Comparison of ENCODE assay signal across 8 mouse cellular contexts in the genomic region with DNA sequence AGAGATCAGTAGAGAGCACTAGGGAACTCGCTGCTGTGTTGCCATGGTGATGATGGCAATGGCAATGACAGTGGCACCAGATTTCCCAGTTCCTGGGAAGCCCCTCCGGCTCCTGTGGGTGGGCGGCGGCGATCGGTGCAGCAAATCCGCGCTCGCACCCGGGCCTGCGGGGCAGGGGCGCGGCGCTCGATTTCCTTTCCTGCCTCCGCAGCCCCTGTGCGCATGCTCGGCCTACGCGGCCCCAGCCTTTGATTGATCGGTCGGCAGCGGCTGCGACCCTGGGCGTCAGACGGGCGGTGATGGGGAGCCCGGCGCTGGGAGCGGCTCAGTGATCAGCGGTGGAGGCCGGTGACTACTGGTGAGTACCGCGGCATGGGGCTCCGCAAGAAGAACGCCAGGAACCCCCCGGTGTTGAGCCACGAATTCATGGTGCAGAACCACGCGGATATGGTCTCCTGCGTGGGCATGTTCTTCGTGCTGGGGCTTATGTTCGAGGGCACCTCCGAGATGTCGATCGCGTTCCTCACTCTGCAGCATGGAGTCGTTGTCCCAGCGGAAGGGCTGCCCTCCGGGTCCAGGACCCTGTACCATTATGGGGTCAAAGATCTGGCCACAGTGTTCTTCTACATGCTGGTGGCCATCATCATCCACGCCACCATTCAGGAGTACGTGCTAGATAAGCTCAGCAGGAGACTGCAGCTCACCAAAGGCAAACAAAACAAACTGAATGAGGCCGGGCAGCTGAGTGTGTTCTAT. TPM values are rescaled to one million over a fixed set of nuclear protein-coding genes. Genes with fewer than 3 reads are reported as not detected.
DNase-seq lines count a peak whose midpoint lies in the region; TF ChIP-seq lines count a peak whose summit lies in the region.

A gene (plus strand): TSS at position 35 of the 756 bp plus-strand sequence.

- H3K9me3 ChIP-seq in forebrain, embryonic 10.5 days, result no peaks in the 10 kb centered on the region

- peak within 1 kb of the TSS; percentile 88 for H3K27ac ChIP-seq in forebrain, embryonic 10.5 days

- no peaks in the 10 kb centered on the region for H3K27me3 ChIP-seq in forebrain, embryonic 10.5 days (ENCODE audit: poor library complexity, severe bottlenecking)

- no peaks in the 10 kb centered on the region for H3K36me3 ChIP-seq in forebrain, embryonic 10.5 days (replicated peaks)

- DNase-seq in Muller cell, postnatal 12 days (ENCODE audit: inconsistent ontology term), result peak; percentile 84
- peak; percentile 98 for DNase-seq in brain, embryonic 14.5 days (ENCODE audit: low read depth)
- DNase-seq in forebrain, embryonic 10.5 days (ENCODE audit: extremely low spot score, low spot score), result peak; percentile 85
- peak; percentile 62 for DNase-seq in heart, postnatal 4 days
- peak; percentile 70 to 77 for DNase-seq in layer of hippocampus, postnatal 25 days (ENCODE audit: extremely low spot score in 1 of 2, low spot score in 1 of 2)
- peak; percentile 50 for DNase-seq in lung, postnatal 10 days
- peak; percentile 87 for DNase-seq in right cerebral cortex, adult 18-20 months
- DNase-seq in T-cell, adult 2 months (ENCODE audit: low spot score), result no peak

- peak within 1 kb of the TSS; percentile 67 for H3K4me3 ChIP-seq in forebrain, embryonic 10.5 days

- peak; percentile 60 for TF ChIP-seq POLR2A in brain, embryonic 14.5 days (IDR thresholded peaks at IDR 0.05; ENCODE audit: borderline replicate concordance, extremely low read depth, insufficient read depth, insufficient read length, poor library complexity, severe bottlenecking)

- TF ChIP-seq CTCF in brain, embryonic 14.5 days (IDR thresholded peaks at IDR 0.05; ENCODE audit: borderline replicate concordance, extremely low read depth, insufficient read depth, insufficient read length), result no peak

- H3K4me1 ChIP-seq in forebrain, embryonic 10.5 days, result peaks cover 18% of the 10 kb centered on the region

- 3% methylated on average over 53 of the region's 53 CpGs for WGBS in forebrain, embryonic 10.5 days

RNA-seq across cellular contexts. Expression of the gene that starts here (rescaled TPM):
- polyA plus RNA-seq in brain, embryonic 14.5 days (2012; rRNA removed), result 31.3 and 32.2 TPM in 2 replicates
- polyA plus RNA-seq in forebrain, embryonic 10.5 days (2016; fragmentation: Nextera tagmentation; extraction: Ambion mirVana), result 12.9 and 13.4 TPM in 2 replicates
- under 1 TPM; 0.64 to 0.70 TPM for total RNA-seq in heart, postnatal 4 days (2021)
- 10 to 100 TPM; 17.1 to 18.5 TPM for total RNA-seq in layer of hippocampus, postnatal 25 days (2021)

Comparison
In these comparisons a context has a peak if more than half of its experiments do, and no peak if none do; other contexts are left out.
1. RNA of the gene that starts here (total RNA-seq): 17.1 to 18.5 TPM in layer of hippocampus, postnatal 25 days; 0.64 to 0.70 TPM in heart, postnatal 4 days; every median in the first group is over 10 times any median in the second.
2. Peak in DNase-seq in heart, postnatal 4 days; RNA of the gene not detected or under 1 TPM.